In the genomic region with DNA sequence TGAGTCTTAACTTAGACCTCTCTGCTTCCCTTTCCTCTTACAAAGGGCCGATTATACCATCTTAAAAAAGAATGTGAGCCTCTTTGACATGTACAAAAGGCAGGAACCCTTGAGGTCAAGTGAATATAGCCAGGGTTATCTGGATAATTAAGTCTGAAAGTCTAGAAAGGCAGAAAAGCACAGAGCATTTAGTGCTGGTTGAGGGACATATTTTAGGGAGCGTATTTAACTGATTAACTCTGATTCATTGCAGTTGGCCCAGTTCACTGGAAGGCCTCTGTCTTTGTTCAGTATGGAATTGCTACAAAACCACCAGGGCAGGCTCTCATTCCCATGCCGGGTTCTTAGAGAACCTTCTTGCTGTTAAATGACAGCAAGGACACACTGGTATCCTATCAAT, we compare ENCODE assay signal across 18 mouse cellular contexts. TPM values are rescaled to one million over a fixed set of nuclear protein-coding genes. Genes with fewer than 3 reads are reported as not detected.
DNase-seq lines count a peak whose midpoint lies in the region; ATAC-seq lines count a peak whose summit lies in the region.
"Had no signal": no experiment of that assay in that cellular context is flagged by ENCODE, and none has a peak within 500 bp of the region (broad histone marks: within the 10 kb centered on the region; RNA-seq: fewer than 3 reads in every experiment).

No protein-coding gene starts in this region.

- H3K27ac ChIP-seq in heart, embryonic 11.5 days (ENCODE audit: low read depth, low read length): peak overlapping the region; percentile 46; the same call in 1 of the 2 replicates
- H3K27ac ChIP-seq in lung, embryonic 16.5 days (ENCODE audit: low read length): 0 out of 2 replicates have a peak overlapping the region, but pooled peaks have one; percentile 7
- H3K27ac ChIP-seq: left cerebral cortex, adult 2 months; liver, embryonic 12.5 days; midbrain, embryonic 13.5 days; stomach, embryonic 15.5 days had no signal

- H3K9ac ChIP-seq in heart, embryonic 11.5 days (ENCODE audit: low read depth, low read length): no peak overlapping the region
- H3K9ac ChIP-seq in lung, embryonic 16.5 days (ENCODE audit: low read length): no peak overlapping the region
- H3K9ac ChIP-seq: liver, embryonic 12.5 days; midbrain, embryonic 13.5 days; stomach, embryonic 15.5 days had no signal

- ATAC-seq in heart, embryonic 11.5 days (replicated peaks; ENCODE audit: insufficient number of reproducible peaks, low FRiP score, low TSS enrichment): no peak
- no peak for ATAC-seq in lung, embryonic 16.5 days (ENCODE audit: low read depth)
- ATAC-seq: intestine, embryonic 16.5 days; liver, embryonic 12.5 days; midbrain, embryonic 13.5 days had no signal

- DNase-seq in heart, postnatal 14 days: no peak
- no peak for DNase-seq in lung, postnatal 14 days
- DNase-seq in embryo, embryonic 9.5 days (ENCODE audit: extremely low spot score): peak; percentile 51
- DNase-seq in mesoderm, embryonic 11.5 days (ENCODE audit: low read depth, low spot score): peak; percentile 55
- DNase-seq in cerebellum, postnatal 14 days: no peak
- no peak for DNase-seq in left cerebral cortex, postnatal 10 days (ENCODE audit: extremely low spot score in 1 of 2, low spot score in 2 of 2)
- DNase-seq: adrenal gland, postnatal 25 days; cerebellum, postnatal 36 days; heart, adult 11 months; lung, postnatal 10 days; thymus, postnatal 4 days had no signal

- 23% methylated on average over 3 of the region's 3 CpGs for WGBS in heart, embryonic 11.5 days (ENCODE audit: insufficient replicate concordance)
- WGBS in lung, embryonic 16.5 days: 40% methylated on average over 3 of the region's 3 CpGs

- H3K4me2 ChIP-seq in heart, embryonic 11.5 days: no peak overlapping the region
- H3K4me2 ChIP-seq in lung, embryonic 16.5 days (ENCODE audit: low read depth, low read length): no peak overlapping the region
- H3K4me2 ChIP-seq: liver, embryonic 12.5 days; midbrain, embryonic 13.5 days; stomach, embryonic 15.5 days had no signal

- peaks cover 37% of the 10 kb centered on the region for H3K4me1 ChIP-seq in heart, embryonic 11.5 days (ENCODE audit: control insufficient read depth, insufficient read depth, low read length)
- peaks cover 5% of the 10 kb centered on the region for H3K4me1 ChIP-seq in lung, embryonic 16.5 days (replicated peaks; ENCODE audit: control insufficient read depth, insufficient read depth, low read length)
- H3K4me1 ChIP-seq: midbrain, embryonic 13.5 days; stomach, embryonic 15.5 days had no signal

- H3K27me3 ChIP-seq in heart, embryonic 11.5 days (ENCODE audit: control insufficient read depth, insufficient read depth, low read length): no peaks in the 10 kb centered on the region
- no peaks in the 10 kb centered on the region for H3K27me3 ChIP-seq in lung, embryonic 16.5 days (ENCODE audit: control insufficient read depth, insufficient read depth, low read depth, low read length)
- H3K27me3 ChIP-seq: liver, embryonic 12.5 days; midbrain, embryonic 13.5 days; stomach, embryonic 15.5 days had no signal

- H3K36me3 ChIP-seq in heart, embryonic 11.5 days (ENCODE audit: control insufficient read depth, insufficient read depth, low read length): no peaks in the 10 kb centered on the region
- H3K36me3 ChIP-seq in lung, embryonic 16.5 days (ENCODE audit: control insufficient read depth, insufficient read depth, low read length): no peaks in the 10 kb centered on the region
- H3K36me3 ChIP-seq: liver, embryonic 12.5 days; midbrain, embryonic 13.5 days; stomach, embryonic 15.5 days had no signal

- H3K4me3 ChIP-seq in heart, embryonic 11.5 days (ENCODE audit: low read depth, low read length): no peak overlapping the region
- H3K4me3 ChIP-seq in lung, embryonic 16.5 days (ENCODE audit: low read length): no peak overlapping the region
- H3K4me3 ChIP-seq: left cerebral cortex, adult 2 months; liver, embryonic 12.5 days; midbrain, embryonic 13.5 days; stomach, embryonic 15.5 days had no signal

- intact Hi-C loops in heart, postnatal 14 days (cut with DNase I): no loop called here
- intact Hi-C loops in left cerebral cortex, postnatal 10 days (cut with DNase I): no loop called here

- H3K9me3 ChIP-seq in heart, embryonic 11.5 days (replicated peaks; ENCODE audit: control insufficient read depth, low read length): no peaks in the 10 kb centered on the region
- H3K9me3 ChIP-seq in lung, embryonic 16.5 days (ENCODE audit: control insufficient read depth, low read length): no peaks in the 10 kb centered on the region
- H3K9me3 ChIP-seq: liver, embryonic 12.5 days; midbrain, embryonic 13.5 days; stomach, embryonic 15.5 days had no signal

RNA-seq across cellular contexts. Expression of gene Ppp1r9a, which starts 36.2 kb away (rescaled TPM):
- polyA plus RNA-seq in heart, embryonic 11.5 days (2014; fragmentation: Nextera tagmentation; extraction: Ambion mirVana): 16.1 and 25.0 TPM in 2 replicates
- 10 to 100 TPM; 18.1 to 18.6 TPM for total RNA-seq in heart, postnatal 14 days (2021)
- polyA plus RNA-seq in lung, embryonic 16.5 days (2015; fragmentation: Nextera tagmentation; extraction: Ambion mirVana): 15.4 and 16.2 TPM in 2 replicates
- 100 to 1,000 TPM; 123 to 128 TPM for total RNA-seq in left cerebral cortex, postnatal 10 days (2021)

Comparison
In these comparisons a context has a peak if more than half of its experiments do, and no peak if none do; other contexts are left out.
1. DNase-seq: peak in embryo, embryonic 9.5 days (single experiment) and mesoderm, embryonic 11.5 days (single experiment); none in heart, postnatal 14 days (0 of 2), lung, postnatal 14 days (single experiment), cerebellum, postnatal 14 days (0 of 2) and left cerebral cortex, postnatal 10 days (0 of 2).
2. RNA of gene Ppp1r9a, which starts 36.2 kb away (total RNA-seq): 123 to 128 TPM in left cerebral cortex, postnatal 10 days; 18.1 to 18.6 TPM in heart, postnatal 14 days; every median in the first group is over 4 times any median in the second.